Mouse (Mus musculus): ENCODE measurements around the gene Rhno1.
"Not testable (repeated sequence)": the region's sequence is repeated elsewhere in the genome, so short reads cannot be mapped to it uniquely, and the experiment has no call there.

The Rhno1 gene

DNA sequence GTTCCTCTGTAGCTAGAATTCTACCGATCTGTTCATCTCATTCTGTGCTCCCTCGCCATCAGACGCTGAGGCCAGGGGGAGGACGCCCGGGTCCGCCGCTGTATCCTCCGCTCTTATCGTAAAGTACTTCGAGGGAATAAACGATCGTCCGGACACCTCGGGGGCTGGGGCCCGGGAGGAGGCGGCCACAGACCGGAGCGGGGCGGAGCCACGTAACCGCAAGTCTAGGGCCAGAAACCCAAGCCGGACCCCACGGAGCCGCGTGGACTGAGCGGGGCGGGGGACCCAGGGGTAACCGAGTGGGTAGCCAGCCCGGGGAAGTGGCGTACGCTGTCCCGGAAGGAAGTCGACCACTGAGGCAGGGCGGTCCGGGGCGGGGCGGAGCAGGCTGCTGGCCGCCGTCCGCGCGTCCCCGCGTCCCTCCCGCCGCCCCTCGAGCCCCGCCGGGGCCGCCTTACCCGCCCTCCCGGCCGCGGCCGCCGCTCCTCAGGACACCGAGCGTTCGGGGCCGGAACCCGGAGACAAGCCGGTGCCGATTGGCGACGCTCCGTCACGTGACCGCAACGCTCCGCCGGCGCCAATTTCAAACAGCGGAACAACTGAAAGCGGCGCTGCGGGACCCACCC is at the start of gene Rhno1, which contains the start of gene Foxm1:
Gene Rhno1, minus strand, starts transcription at position 531 of the 626 bp plus-strand sequence.
Gene Foxm1, plus strand, starts transcription at position 587 of the 626 bp plus-strand sequence.
- DNase-seq: peak; percentile 88

DNA sequence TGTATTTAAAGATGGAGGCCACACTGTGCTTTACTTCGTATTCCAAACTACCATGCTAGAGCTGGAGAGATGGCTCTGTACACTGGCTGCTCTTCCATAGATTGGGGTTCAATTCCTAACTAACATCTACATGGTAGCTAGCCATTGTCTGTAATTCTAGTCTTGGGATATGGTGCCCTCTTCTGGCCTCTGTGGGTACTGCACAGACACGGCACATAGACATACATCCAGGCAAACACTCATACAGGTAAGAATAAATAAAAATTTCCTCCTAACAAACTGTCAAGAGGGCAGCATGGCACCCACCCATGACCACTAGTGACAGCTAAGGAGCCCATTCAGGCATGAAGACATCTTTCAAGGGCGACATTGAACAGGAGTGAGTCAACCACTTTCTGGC is 48.4 kb upstream of the Rhno1 start:
- peak; percentile 90 for DNase-seq

DNA sequence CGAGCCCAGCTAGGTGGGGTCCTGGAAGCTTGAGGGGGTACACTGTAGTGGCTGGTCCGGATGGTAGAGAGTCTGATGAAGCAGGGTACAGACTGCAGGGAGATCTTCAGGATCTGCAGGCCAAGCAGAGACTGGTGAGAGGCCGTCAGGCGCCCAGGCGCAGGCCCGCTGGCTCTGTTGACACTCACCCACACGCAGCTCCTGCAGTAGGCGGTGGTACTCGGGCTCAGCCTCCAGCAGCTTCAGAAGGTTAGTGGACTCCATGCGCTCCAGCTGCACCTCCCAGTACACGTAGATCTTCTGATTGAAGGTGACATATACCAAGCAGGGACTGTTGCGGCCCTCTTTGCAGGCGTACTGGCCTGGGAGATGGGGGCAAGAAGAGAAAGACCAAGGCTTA is 47.6 kb upstream of the Rhno1 start:
- no peak for DNase-seq

DNA sequence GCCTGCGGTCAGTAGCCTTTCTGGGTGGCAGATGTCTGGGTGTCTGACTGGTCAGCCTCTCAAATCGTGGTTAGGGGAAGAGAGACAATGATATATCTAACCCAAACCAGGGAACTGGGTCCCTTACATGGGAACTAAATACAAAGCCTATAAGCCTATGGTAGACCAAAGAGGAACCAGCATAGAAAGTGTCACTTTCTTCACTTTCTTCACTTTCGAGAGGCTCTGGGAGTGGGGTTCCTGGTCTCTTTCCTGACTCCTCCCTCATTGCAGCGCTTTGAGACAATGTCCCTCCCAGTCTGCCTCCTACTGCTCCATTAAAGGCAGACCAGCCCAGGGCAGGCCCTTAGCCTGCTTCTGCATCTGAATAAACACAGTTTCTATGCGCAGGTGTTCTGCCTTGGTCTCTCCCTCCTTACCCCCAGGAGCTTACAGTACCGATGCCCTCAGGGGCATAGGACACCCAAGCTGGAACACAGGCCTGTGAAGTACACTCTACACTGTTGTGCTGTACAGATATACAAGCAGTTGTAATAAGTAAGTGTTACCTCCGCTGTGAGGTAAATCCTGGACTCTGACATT is 45.9 kb upstream of the Rhno1 start:
- no peak for DNase-seq

DNA sequence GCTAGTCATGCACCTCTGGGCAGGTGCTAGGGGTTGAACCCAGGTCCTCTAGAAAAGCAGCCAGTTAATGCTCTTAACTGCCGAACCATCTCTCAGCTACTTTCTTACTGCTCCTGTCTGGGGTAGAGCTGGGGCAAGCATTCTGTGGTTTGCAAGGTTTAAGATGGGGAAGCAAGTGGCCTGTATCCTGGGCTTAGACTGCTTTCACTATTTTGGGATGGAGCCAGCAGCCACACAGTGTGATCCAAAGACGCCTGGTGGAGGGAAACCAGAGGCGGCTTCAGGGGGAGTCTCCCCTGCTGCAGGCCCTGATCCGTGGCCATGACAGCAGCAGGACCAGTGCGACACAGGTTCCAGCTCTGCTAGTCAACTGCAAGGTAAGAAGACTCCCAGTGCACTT is 42.0 kb upstream of the Rhno1 start:
- DNase-seq: no peak

DNA sequence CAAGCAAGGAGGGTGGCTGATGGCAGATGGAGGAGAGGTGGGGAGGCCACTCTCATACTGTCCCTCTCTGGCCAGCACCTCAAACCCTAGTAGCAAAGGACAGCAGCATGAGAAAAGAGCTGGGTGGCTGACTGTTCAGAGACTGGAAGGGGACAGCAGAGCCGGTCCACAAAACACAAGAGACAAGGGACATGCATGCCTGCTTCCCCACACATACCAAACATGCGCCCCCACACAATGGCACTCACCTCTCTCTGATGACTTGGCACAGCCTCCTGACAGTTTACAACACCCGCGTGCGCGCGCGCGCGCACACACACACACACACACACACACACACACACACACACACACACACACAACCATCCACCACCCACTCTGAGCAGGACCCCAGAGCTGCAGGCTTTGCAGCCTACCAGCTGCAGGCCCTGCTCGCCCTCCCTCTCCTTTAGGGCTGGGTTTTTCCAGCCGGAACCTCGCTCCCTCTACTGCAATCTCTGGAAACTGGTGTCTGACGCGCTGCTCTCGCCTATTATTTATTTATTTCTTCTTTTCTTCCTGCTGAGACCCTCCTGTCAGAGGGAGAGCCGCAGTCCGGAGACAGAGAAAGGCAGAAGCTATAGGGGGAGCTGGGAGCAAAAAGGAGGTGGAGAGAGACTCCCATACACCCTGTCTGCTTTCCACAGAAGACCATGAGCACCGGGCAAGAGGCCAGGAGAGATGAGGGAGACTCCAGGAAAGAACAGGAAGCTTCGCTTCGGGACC is 36.9 kb upstream of the Rhno1 start:
- peak; percentile 9 for DNase-seq

DNA sequence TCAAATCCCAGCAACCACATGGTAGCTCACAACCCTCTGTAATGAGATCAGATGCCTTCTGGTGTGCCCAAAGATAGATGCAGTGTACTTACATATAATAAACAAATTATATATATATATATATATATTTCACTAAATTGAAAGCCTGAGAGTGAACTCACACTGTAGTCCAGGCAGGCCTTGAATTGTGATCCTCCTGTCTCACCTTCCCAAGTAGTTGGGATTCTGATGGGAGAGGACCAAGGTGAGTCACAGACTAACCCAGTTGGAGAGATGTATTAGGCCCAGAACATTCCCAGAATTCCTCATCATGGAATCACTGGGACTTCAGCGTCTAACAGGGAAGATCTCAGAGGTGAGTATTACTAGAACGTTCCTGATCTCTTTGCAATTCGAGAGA is 36.3 kb upstream of the Rhno1 start, which contains the start of gene Nrip2:
Gene Nrip2, plus strand, starts transcription at position 301 of the 400 bp plus-strand sequence.
- DNase-seq: no peak

DNA sequence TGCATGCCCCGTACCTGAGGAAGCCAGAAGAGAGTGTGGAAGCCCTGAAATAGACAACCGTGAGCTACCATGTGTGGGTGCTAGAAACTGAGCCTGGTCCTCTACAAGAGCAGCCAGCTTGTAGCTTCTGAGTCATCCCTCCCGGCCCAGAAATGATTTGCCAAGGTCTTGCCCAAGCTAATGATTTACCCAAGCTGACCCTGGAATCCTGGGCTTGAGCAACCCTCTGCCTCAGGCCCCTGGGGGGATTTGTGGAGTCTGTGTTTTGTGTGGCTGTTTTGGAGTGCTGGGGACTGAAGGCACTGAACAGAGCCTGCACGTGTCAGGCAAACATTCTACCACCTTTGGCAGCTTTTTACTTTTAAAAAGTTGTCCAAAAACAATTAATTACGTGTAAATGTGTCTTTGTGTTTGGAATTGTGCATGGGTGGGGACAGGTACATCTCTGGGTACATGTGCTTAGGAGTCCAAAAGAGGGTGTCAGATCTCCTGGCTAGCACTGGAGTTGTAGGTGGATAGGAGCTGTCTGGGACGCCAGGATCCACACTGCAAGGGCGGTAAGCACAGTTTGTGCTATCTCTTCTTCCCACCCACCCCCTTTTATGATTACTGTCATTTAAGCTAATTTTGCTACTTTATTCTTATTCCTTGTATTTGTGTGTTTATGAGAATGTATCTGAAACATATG is 35.0 kb upstream of the Rhno1 start:
- no peak for DNase-seq

DNA sequence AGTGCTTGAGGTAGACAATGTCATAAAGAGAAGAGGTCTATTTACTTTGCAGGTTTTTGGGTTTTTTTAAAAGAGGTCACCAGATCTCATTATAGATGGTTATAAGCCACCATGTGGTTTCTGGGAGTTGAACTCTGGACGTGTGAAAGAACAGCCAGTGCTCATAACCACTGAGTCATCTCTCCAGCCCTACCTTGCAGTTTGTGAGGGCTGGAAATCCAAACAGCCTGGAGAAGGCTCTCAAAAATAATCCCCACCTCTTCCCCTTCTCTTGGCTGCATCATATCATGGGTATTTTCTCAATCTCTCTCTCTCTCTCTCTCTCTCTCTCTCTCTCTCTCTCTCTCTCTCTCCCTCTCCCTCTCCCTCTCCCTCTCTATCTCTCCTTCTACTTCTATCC is 28.0 kb upstream of the Rhno1 start:
- no peak for DNase-seq

DNA sequence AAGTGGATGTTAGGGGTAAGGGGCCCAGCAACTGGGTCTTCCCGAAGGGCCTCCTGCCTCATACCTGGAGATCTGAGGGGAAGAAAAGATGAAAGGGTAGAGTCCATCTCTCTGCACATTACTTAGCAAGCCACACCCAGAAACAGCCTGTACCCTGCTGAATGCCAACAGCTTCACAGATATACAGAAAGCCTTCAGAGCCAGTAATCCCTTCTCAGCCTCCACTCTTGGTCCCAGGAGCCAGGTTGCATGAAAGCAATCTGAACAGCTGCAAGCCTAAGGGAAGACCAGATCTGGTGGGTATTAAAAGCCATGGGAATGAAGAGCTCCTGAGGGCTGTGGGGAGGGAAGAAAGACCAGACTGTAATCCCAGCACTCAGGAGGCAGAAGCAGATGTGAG is 26.5 kb upstream of the Rhno1 start:
- DNase-seq: no peak

DNA sequence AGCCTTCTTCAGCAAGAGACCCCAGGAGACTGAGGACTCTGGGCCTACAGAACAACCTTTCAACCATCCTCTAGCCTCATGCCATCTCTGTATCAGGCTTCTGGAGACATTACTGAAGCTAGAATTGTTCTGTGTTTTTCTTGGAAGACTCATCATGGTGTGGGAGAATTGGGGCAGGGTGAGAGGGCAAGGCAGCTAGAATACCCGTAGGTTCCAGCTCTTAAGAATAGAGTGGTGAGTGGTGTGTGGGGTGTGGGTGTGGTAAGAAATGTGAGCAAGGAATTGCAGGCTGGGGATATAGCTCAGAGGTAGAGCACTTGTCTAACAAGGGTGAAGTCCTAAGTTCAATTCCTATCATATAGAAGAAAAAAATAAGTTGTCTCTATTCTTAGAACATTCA is 22.3 kb upstream of the Rhno1 start:
- no peak for DNase-seq

DNA sequence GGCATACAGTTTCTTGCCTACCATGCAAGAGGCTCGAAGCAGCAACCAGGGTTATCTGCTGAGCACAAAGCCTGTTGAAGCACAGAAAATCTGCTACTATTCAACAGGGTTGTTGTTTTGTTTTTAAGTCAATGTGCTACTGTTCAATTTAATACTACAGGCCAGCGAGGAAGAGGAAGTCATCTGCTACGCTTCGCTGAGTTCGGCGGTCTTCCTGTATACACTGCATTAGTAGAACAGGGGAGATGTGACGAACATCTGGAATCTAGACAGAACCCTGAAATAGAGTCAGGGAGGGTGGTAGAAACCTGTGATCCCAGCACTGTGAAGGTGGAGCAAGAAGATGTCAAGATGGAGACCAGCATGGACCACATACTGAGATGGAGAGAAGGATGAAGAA is 21.0 kb upstream of the Rhno1 start:
- peak; percentile 20 for DNase-seq

DNA sequence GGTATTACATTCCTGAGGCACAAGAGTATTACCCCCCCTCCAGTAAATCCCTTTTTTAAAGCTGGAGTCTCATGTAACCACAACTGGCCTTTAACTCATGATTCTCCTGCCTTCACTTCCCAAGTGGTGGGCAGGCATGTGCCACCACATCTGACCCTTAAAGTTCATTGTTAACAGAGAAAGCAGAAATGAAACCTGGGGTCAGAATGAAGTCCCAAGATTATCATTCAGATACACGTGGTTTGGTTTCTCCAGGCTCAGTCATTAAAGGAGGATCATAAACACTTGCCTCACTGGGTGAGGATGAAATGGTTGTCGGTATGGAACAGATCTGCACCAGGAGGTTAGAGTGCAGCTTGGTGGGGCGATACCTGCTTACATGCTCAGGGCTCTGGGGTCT is 18.5 kb upstream of the Rhno1 start:
- no peak for DNase-seq

DNA sequence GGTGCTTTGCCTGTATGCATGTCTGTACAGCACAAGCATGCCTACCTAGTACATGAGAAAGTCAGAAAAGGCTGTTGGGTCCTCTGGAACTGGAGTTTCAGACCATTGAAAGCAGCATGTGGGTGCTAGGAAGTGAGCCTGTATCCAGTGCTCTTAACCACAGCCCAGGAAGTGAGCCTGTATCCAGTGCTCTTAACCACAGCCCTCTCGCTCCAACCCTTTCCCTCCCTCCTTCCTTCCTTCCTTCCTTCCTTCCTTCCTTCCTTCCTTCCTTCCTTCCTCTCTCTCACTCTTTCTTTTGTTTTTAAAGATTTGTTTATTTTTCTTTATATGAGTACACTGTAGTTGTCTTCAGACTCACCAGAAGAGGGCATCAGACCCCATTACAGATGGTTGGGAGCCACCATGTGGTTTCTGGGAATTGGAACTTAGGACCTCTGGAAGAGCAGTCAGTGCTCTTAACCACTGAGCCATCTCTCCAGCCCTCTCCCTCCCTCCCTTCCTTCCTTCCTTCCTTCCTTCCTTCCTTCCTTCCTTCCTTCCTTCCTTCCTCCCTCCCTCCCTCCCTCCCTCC is 18.0 kb upstream of the Rhno1 start:
- DNase-seq: not testable (repeated sequence)

DNA sequence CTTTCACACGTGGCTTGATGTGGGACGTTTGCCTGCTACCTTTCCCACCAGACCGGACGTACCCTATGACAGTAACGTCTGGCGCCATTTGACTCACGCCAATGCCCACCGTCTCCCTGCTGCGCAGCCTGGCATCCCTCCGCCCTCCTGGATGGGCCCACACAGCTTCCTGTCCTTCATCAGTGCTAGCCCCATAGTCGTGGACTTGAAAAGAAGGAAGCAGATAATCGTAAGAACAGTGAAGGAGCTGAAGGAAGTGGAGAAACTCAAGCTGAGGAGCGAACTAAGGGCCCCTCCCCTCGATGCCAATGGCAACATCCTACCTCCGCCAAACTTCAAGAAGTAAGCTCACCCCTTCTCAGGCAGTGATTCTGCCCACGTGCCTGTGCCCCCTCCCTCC is 16.9 kb upstream of the Rhno1 start:
- DNase-seq: no peak

DNA sequence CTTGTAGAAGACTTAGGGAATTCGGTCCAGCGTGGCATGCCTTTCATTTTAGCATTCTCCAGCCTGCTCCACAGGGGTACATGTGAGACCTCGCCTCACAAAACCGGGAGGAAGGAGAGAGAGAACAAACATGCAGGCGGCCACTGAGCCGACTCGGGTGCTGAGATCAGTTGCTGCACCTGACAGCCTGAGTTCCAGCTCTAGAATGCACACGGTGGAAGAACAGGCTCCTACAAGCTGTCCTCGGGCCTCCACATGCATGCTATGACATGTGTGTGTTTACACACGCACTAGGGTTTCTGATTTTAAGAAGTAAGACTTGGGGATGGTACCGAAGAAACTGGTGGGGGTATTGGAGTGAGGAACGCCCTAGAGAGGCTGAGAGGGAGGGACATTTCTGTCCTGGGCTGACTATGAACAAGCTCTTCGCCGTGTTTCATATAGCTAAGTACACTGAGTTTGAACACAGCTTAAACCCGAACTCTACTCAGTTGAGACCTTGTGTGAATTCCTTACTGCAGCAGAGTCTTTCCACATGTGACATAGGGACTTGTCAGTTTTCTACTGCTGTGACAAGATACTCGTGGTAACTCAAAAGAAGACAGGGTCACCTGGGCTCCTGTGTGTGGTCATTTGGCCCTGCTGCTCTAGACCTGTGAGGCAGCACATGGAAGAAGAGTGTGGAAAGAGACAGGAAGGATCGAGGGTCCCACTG is 13.8 kb upstream of the Rhno1 start:
- no peak for DNase-seq

DNA sequence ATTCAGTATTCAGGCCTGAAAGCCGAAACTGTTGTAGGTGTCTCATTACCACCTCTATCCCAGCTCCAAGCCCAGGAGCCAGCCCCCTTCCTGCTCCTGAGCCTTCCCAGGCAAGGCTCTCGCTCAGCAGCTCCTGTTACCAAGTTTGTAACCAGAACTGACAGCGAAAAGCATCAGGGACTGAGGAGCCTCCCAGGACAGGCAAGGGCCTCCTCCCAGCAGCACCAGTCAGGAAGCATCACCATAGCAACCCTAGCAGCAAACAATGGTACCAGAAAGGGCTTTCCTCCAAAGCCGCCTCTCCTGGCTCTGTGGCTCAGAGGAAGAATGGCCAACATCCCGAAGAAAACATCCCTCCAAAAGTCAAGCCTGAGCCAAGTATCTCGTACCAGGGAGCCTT is 12.5 kb upstream of the Rhno1 start, which contains the start of the genes Tex52 and Gm44596:
Gene Tex52, plus strand, starts transcription at position 265 of the 400 bp plus-strand sequence.
Gene Gm44596, plus strand, starts transcription at position 312 of the 400 bp plus-strand sequence.
- peak; percentile 69 for DNase-seq

DNA sequence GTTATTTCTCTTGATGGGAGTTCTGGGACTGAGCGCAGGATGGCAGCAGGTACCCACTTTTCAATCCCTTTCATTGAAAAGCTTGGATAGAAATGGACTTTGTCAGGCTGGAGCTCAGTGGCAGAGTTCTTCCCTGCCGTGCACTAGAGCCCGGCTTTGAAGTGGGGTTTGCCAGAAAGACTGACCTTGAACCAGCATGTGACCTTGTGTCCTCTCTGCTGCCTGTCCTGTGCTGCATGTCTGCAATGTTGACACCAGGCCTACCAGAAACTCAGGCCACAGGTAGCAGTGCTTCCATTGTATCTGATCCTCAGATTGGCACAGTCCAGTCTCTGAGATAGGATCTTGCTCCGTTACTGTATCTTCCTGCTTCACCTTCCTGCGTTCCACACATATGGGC is 7.3 kb upstream of the Rhno1 start:
- DNase-seq: no peak

DNA sequence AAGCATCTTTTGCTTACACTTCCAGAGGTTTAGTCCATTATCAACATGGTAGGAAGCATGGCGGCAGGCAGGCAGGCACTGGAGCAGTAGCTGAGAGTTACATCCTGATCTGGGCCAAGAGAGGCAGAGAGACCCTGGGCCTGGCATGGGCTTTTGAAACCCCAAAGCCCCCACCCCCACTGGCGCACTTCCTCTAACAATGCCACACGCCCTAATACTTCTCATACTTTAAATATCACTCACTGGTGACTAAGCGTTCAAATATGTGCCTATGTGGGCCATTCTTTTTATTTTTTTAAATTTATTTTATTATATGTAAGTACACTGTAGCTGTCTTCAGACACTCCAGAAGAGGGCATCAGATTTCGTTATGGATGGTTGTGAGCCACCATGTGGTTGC is 3.8 kb upstream of the Rhno1 start:
- no peak for DNase-seq

DNA sequence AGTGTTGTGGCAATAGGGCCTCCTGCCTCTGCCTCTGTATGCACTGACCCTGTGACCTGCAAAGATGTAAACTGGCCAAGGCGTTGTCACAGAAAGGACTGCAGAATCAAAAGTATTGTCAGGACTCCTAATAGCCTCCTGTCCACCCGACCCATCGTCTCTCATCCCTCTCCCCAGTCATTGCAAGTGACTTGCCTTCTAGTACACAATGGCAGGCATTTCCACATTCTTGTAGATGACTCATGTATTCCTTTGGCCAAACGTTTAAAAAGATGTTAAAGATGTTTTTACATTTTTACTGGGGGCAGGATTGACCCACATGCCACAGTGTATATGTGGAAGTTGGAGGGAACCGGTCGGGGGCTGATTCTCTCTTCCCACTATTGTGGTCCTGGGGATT is 2.0 kb upstream of the Rhno1 start:
- DNase-seq: no peak

DNA sequence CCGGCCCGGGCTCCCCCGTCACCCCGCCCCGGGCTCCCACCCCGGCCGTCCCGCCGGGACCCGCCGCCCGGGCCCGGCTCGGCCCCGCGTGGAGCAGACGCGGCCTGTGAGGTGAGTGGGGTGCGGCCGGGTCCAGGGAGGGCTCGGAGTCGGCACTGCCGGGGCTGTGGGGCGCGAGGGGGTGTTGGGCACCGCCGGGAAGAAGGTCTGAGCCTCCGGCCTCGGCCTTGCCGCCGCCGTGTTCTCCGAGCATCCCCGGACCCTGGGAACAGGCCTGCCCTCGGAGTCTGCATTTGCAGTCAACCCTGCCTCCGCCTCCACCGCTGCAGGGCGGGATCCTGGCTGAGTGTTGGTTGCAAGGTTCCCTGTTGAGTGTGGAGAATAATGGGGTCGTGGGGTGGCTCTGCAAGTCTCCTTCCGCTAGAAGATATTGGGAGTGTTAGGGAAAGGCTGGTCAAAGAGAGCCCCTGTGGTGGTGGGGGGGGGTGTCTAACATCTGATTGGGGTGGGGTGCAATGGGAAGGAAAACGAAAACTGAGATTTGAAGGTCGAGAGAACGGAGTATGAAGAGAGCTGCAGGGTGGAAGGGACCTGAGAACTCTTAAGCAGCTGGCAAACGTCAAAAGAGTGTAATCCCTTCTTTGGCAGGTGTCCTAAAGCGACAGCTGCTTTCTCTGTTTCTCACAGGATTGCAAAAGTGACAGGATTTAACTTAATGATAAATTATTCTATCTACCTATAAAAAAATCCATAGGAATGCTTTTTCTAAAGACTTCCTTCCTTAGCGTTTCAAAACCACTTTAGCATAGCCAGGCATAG is 505 bp upstream of the Rhno1 start:
- peak; percentile 14 for DNase-seq
